Mouse (Mus musculus) left cerebral cortex, adult 18-20 months (tissue): ENCODE results near the gene Kctd10. TPM values are rescaled to one million over a fixed set of nuclear protein-coding genes. Genes with fewer than 3 reads are reported as not detected.
A peak's percentile ranks its signal among the peaks of the same experiment; 100 is the strongest.

Experiments used
- DNase-seq, 2 experiments: peaks; one replicate each; pipeline ENCODE4 v3.0.0; 2021 to 2022; ENCODE audit warnings: low spot score in 2 of 2, mixed read lengths in 1 of 2
- total RNA-seq, 2 experiments: library from RNA; stranded (reverse); gene quantifications; 2 replicates each; pipeline ENCODE4 v1.2.3; 2021

Kctd10 gene
- total RNA-seq, 2 experiments from 2014 or later = 64.6 to 68.6 TPM

GRCm38 (mm10) chr5:114381013-114381351 lies 674 bp upstream of the Kctd10 start:
- no peak for DNase-seq

DNA sequence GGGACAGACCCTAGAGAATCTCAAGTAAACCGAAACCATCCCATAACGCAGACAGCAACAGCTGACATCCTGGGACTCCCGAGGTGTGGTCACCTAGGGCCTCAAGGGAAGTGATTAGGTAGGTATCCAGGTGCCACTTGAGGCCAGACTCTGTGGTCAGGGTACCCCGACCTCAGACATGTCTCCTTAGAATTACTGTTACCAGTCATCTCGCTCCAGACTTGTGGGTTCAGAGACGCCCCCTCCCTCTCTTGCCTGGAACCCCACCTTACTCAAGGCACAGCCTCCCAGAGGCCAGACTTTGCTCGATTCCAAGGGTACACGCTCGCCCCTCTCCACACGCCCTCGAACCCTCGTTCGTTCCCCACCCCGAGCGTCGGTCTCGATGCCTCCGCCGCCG lies 545 bp downstream of the Kctd10 start:
- DNase-seq = no peak

DNA sequence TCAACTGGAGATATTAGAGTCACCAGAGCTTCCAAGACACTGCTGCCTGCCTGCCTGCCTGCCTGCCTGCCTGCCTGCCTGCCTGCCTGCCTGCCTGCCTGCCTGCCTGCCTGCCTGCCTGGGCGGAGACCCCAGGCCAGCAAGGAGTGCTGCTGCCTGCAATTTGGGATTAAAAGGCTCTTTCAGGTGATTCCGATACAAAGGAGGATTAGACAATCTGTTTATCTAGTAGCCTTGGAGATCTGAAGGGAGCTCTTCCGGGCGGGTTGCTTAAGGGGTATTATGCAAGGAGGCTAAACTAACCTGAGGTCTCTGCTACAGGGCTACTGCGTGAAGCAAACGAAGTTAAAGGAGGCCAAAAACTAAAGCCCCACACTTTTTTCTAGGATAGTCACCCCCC lies 1.4 kb downstream of the Kctd10 start:
- no peak for DNase-seq

- DNase-seq = no peak
Measured at GRCm38 (mm10) chr5:114378177-114378920, 2.0 kb downstream of the Kctd10 start.

DNA sequence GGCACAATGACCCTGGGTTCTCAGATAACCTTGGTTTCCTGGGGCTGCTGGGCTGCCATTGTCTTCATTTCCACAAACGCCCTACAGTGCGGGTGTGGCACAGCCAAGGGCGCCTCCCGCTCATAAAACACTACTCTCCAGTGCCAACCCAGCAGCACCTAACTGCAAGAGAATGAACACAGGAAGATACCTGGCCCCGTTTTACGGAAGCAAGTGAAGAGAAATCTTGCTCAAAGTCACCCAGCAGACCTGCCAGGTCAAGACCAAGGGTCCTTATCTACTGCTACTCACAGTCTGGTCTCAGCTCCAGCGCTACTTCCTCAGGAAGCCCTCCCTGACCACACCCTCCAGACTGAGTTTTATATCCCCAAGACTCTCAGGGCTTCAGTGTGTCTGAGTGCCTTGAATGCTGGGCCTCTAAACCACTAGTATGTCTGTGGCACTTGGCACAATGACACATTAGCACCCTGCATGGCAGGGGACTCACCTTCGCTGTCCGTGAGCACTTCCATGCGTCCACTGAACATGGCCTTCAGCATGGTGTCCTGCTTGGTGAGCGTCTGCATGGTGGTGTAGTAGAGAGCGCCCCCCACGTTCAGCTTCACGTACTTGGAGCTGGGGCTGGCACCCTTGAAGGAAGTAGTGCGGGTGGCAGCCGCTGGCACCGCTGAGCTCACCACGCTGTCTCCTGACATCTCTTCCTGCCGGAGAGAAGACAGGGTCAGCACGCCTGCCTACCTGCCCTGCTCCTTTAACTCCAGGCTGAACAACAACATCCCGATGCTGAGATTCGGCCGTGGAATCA lies 5.7 kb downstream of the Kctd10 start:
- no peak for DNase-seq

- no peak for DNase-seq
Measured at GRCm38 (mm10) chr5:114373581-114373980, 6.7 kb downstream of the Kctd10 start.

DNA sequence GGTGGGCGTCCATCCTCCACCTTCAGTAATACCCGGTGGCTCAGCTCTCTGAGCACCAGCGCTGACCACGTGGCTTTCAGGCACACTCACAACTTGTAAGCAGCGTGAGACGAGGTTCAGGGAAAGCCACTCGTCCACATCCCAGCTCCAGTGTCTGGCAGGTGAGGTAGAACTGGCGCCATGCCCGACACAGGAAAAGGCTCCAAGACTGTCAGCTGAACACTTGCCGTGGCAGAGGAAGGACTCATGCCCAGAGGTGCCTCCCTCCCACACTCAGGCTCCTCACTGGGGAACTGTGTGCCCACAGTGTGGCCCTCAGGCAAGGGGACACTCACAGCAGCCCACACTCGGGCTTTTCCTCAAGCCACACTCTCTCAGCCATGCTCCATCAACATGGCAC lies 7.1 kb downstream of the Kctd10 start:
- DNase-seq = no peak

GRCm38 (mm10) chr5:114372565-114372964 lies 7.7 kb downstream of the Kctd10 start:
- DNase-seq = no peak

GRCm38 (mm10) chr5:114371731-114372473 lies 8.4 kb downstream of the Kctd10 start:
- no peak for DNase-seq

DNA sequence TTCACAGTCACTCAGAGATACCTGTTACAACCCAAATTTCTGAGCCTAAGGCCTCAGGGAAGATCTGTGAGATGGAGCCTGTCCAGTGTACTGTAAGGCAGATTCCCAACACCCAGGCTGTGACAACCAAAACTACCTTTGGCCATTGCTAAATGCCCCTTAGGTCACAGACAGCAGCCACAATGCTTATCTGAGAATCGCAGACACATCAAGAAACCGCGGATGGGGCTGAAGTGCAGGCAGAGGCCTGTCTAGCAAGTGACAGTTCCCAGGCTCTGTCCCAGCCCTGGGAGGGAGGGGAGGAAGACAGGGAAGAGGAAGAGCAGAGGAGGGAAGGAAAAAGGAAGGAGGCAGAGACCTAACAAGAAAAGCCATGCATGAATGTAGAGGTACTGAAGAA lies 9.0 kb downstream of the Kctd10 start:
- DNase-seq = no peak

- DNase-seq = no peak
Measured at GRCm38 (mm10) chr5:114370371-114370776, 9.9 kb downstream of the Kctd10 start.

DNA sequence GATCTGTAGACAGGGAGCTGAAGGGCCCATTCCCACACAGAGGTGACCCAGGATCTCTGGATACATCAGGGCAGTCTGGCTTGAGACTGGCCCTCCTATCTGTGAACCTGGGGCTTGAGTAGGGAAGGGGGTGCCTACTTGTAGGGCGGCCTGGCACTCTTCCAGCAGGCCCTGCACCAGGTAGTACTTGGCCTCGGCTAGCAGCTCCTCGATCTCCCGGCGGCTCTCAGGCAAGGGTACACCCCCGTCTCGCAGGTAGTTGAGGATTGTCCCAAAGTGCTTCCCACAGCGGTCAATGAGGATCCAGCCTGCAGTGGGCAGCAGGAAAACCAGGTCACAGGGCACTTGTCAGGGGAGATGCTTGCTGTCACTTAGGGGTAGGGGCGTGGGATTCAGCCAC lies 10.4 kb downstream of the Kctd10 start:
- DNase-seq = no peak

GRCm38 (mm10) chr5:114368803-114369496 lies 11.4 kb downstream of the Kctd10 start:
- no peak for DNase-seq

GRCm38 (mm10) chr5:114368121-114368520 lies 12.2 kb downstream of the Kctd10 start:
- no peak for DNase-seq

DNA sequence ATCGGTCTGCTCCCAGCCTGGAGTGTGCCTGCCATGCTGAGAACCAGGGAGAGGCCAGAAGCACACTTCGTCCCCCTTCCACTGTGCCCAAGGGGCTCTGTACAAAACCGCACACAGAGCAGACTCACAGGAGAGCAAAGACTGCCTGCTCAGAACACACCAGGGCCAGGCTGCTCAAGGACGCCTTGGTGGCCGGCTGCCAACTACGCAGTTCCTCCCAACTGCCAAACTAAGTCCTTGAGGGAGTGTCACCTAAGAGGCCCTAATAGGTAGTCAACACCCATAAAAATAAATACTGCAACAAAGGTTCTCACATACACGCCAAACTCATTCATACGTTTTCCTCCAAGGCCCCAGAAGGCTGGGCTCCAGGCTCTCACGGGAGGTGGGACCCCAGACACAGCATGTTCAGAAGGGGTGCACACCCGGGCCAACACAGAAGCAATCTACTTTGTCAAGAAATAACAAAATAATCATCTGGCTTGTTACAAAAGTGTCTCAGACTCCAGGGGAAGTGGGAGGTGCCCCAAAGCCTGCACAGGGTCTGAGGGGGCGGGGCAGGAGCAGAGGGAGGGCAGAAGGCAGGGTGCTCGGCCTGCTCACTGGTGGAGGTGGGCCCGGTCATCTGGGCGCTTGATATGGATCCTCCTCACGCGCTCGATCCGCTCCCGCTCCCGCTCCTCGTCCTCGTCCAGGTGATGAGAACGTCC lies 15.1 kb downstream of the Kctd10 start:
- no peak for DNase-seq

DNA sequence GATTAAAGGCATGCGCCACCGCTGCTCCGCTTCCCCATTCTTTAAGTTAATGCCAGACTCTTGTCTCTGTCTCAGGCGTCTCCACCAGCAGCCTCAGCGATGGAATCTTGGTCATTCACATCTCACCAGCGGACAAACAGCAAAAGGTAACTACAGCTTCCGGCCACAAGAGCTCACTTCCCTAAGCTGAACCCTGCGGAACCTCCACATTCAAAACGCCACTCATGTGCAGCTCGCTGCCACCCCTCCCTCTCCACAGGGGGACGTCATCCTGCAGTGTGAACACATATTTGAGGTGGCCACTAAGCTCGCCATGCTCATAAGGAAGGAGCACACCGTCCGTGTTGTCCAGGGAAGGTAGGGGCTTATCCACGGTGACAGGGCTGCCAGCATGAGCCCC lies 19.3 kb downstream of the Kctd10 start:
- DNase-seq = no peak

GRCm38 (mm10) chr5:114359586-114359985 lies 20.7 kb downstream of the Kctd10 start:
- DNase-seq = no peak

DNA sequence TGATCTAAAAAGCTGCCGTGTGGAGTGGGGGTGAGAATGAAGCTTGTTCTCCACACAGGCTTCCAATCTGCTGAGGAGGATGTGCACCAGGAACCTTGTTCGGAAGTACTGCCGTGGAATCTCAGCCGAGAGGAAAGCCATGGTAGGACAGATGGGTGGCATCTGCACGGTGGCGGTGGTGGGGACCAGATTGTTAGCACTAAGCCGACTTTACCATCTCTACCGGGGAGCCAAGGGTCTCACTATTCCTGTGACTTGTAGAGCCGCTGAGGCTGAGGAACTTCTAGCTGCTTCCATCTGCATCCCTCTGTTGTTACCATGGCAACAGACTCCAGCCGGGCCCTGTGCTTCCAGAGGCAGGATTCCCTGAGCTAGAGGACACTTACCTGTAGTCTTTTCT lies 21.5 kb downstream of the Kctd10 start:
- DNase-seq = peak; percentile 38 to 64

GRCm38 (mm10) chr5:114356936-114357751 lies 23.2 kb downstream of the Kctd10 start:
- DNase-seq = peak; percentile 36 to 51
